Mouse (Mus musculus) heart, postnatal 0 days (tissue): ENCODE data around the gene Gpx4.

ENCODE experiments used
- CTCF ChIP-seq: IDR thresholded peaks from 2 replicates; pipeline ENCODE4 v1.5.1; 2016; ENCODE audit warnings: antibody characterized with exemption, control low read depth, low read depth
- EP300 ChIP-seq: IDR thresholded peaks from 2 replicates; pipeline ENCODE4 v1.6.1; 2016; ENCODE audit warnings: antibody characterized with exemption, low read depth

- TF ChIP-seq CTCF (no peak), EP300 (no peak)
These were observed 44.1 kb upstream of the Gpx4 start for GRCm38 (mm10) chr10:80002829-80003228.
